Mouse (Mus musculus) hindbrain, embryonic 11.5 days (tissue): ENCODE results near the gene Kcnab2. TPM values are rescaled to one million over a fixed set of nuclear protein-coding genes. Genes with fewer than 3 reads are reported as not detected.

Experiments used
- ATAC-seq: fragments of 200-750 bp; cut with Nextera tagmentation; 2 replicates; pipeline ENCODE4 v1.8.0; 2017; ENCODE audit warnings: mild to moderate bottlenecking, moderate TSS enrichment, moderate library complexity; ENCODE audit not compliant: low FRiP score
- DNase-seq: peaks from one replicate; pipeline ENCODE4 v3.0.0-alpha.2; 2015; ENCODE audit warnings: low spot score
- H3K27ac ChIP-seq: fragments of 300-500 bp; sonication (generic); 2 replicates; pipeline ENCODE4 v1.5.1; 2014; ENCODE audit warnings: mild to moderate bottlenecking, low read depth, low read length
- H3K27me3 ChIP-seq: fragments of 300-500 bp; sonication (generic); 2 replicates; pipeline ENCODE4 v1.6.1; 2014; ENCODE audit warnings: mild to moderate bottlenecking, low read length, moderate library complexity, mixed read lengths; ENCODE audit not compliant: control insufficient read depth, insufficient read depth
- H3K36me3 ChIP-seq: fragments of 300-500 bp; sonication (generic); 2 replicates; pipeline ENCODE4 v1.6.1; 2014; ENCODE audit warnings: mild to moderate bottlenecking, low read length, moderate library complexity, mixed read lengths; ENCODE audit not compliant: control insufficient read depth, insufficient read depth
- H3K4me1 ChIP-seq: fragments of 300-500 bp; sonication (generic); replicated peaks from 2 replicates; pipeline ENCODE4 v1.6.1; 2014; ENCODE audit warnings: low read length, mixed read lengths; ENCODE audit not compliant: control insufficient read depth, insufficient read depth
- H3K4me2 ChIP-seq: fragments of 300-500 bp; sonication (generic); replicated peaks from 2 replicates; pipeline ENCODE4 v1.6.1; 2014; ENCODE audit warnings: mild to moderate bottlenecking, low read depth, low read length
- H3K4me3 ChIP-seq: fragments of 300-500 bp; sonication (generic); 2 replicates; pipeline ENCODE4 v1.5.1; 2014; ENCODE audit warnings: low read depth, low read length
- H3K9ac ChIP-seq: fragments of 300-500 bp; sonication (generic); 2 replicates; pipeline ENCODE4 v1.6.1; 2014; ENCODE audit warnings: low read depth, low read length
- H3K9me3 ChIP-seq: fragments of 300-500 bp; sonication (generic); 2 replicates; pipeline ENCODE4 v1.6.1; 2016; ENCODE audit warnings: low read length; ENCODE audit not compliant: control insufficient read depth
- WGBS: fragments of 180-500 bp; shearing (Covaris S2); extraction: QIAGEN DNeasy Blood & Tissue Kit; methylation state at CpG from one replicate; pipeline ENCODE4 v1.1.7; 2014; 5-methylcytosine and 5-hydroxymethylcytosine counted together
- polyA plus RNA-seq: library from polyadenylated mRNA; unstranded; fragments of >200 nt; fragmentation: Nextera tagmentation; extraction: Ambion mirVana; gene quantifications from 2 replicates; pipeline ENCODE4 v1.2.1, GENCODE M21; 2014

Gene Kcnab2
- polyA plus RNA-seq, 1 experiment from 2014 or later, result 11.1 TPM

GRCm38 (mm10) chr4:152488046-152488445 lies 10.4 kb upstream of the Kcnab2 start:
- ATAC-seq (no peak), DNase-seq (no peak)
- 90% methylated on average over 10 of the region's 10 CpGs for WGBS
- Histone ChIP-seq H3K27ac (no peak overlapping the region), H3K27me3 (no peaks in the 10 kb centered on the region), H3K9me3 (no peaks in the 10 kb centered on the region), H3K36me3 (no peaks in the 10 kb centered on the region), H3K4me3 (no peak overlapping the region), H3K9ac (no peak overlapping the region), H3K4me2 (no peak overlapping the region), H3K4me1 (no peaks in the 10 kb centered on the region)

GRCm38 (mm10) chr4:152480426-152480825 lies 2.8 kb upstream of the Kcnab2 start:
- no peak overlapping the region for H3K4me2 ChIP-seq
- 69% methylated on average over 8 of the region's 8 CpGs for WGBS
- no peak overlapping the region for H3K27ac ChIP-seq
- no peak overlapping the region for H3K4me3 ChIP-seq
- H3K4me1 ChIP-seq, result peaks cover 8% of the 10 kb centered on the region
- H3K36me3 ChIP-seq, result no peaks in the 10 kb centered on the region
- no peaks in the 10 kb centered on the region for H3K9me3 ChIP-seq
- DNase-seq (no peak), ATAC-seq (no peak)
- peaks cover 6% of the 10 kb centered on the region; the same call in 1 of the 2 replicates for H3K27me3 ChIP-seq
- H3K9ac ChIP-seq, result no peak overlapping the region

- Histone ChIP-seq H3K9ac (peak overlapping the region; percentile 93), H3K27ac (peak overlapping the region; percentile 69), H3K4me3 (peak overlapping the region; percentile 73), H3K4me2 (peak overlapping the region; percentile 86), H3K4me1 (peaks cover 8% of the 10 kb centered on the region), H3K9me3 (no peaks in the 10 kb centered on the region), H3K36me3 (no peaks in the 10 kb centered on the region), H3K27me3 (peaks cover 6% of the 10 kb centered on the region; the same call in 1 of the 2 replicates)
- no peak for DNase-seq
- WGBS, result 1% methylated on average over 13 of the region's 13 CpGs
- no peak; the same call in 1 of the 2 replicates for ATAC-seq
Measured at GRCm38 (mm10) chr4:152478224-152478567, 525 bp upstream of the Kcnab2 start.

GRCm38 (mm10) chr4:152477106-152477465 lies 585 bp downstream of the Kcnab2 start:
- ATAC-seq (peak; percentile 59; the same call in 1 of the 2 replicates), DNase-seq (no peak)
- H3K9ac ChIP-seq, result peak overlapping the region; percentile 35; the same call in 1 of the 2 replicates
- peaks cover 8% of the 10 kb centered on the region for H3K4me1 ChIP-seq
- H3K27ac ChIP-seq, result no peak overlapping the region
- under 1% methylated on average over 21 of the region's 21 CpGs for WGBS
- H3K36me3 ChIP-seq, result no peaks in the 10 kb centered on the region
- H3K9me3 ChIP-seq, result no peaks in the 10 kb centered on the region
- H3K4me3 ChIP-seq, result peak overlapping the region; percentile 73
- peak overlapping the region; percentile 75 for H3K4me2 ChIP-seq
- peaks cover 6% of the 10 kb centered on the region; the same call in 1 of the 2 replicates for H3K27me3 ChIP-seq

GRCm38 (mm10) chr4:152476427-152477023 lies 1.1 kb downstream of the Kcnab2 start, which contains the start of gene Nphp4:
Gene Nphp4, plus strand, starts transcription at chr4:152476706.
- H3K36me3 ChIP-seq, result no peaks in the 10 kb centered on the region
- H3K4me3 ChIP-seq, result peak within 1 kb of the TSS; percentile 73
- peaks cover 8% of the 10 kb centered on the region for H3K4me1 ChIP-seq
- H3K27ac ChIP-seq, result 0 out of 2 replicates have a peak within 1 kb of the TSS, but pooled peaks have one; percentile 69
- H3K9ac ChIP-seq, result peak within 1 kb of the TSS; percentile 93
- H3K9me3 ChIP-seq, result no peaks in the 10 kb centered on the region
- ATAC-seq (peak; percentile 6; the same call in 1 of the 2 replicates), DNase-seq (no peak)
- peaks cover 6% of the 10 kb centered on the region; the same call in 1 of the 2 replicates for H3K27me3 ChIP-seq
- peak within 1 kb of the TSS; percentile 75 for H3K4me2 ChIP-seq
- 3% methylated on average over 18 of the region's 18 CpGs for WGBS

- no peak overlapping the region for H3K27ac ChIP-seq
- no peak overlapping the region for H3K9ac ChIP-seq
- H3K36me3 ChIP-seq, result no peaks in the 10 kb centered on the region
- ATAC-seq (no peak), DNase-seq (no peak)
- H3K4me2 ChIP-seq, result no peak overlapping the region
- 80% methylated on average over 7 of the region's 7 CpGs for WGBS
- H3K9me3 ChIP-seq, result no peaks in the 10 kb centered on the region
- no peak overlapping the region for H3K4me3 ChIP-seq
- H3K27me3 ChIP-seq, result peaks cover 6% of the 10 kb centered on the region; the same call in 1 of the 2 replicates
- H3K4me1 ChIP-seq, result peaks cover 8% of the 10 kb centered on the region
Measured at GRCm38 (mm10) chr4:152475941-152476340, 1.7 kb downstream of the Kcnab2 start.

GRCm38 (mm10) chr4:152467951-152468350 lies 9.7 kb downstream of the Kcnab2 start:
- Histone ChIP-seq H3K9ac (no peak overlapping the region), H3K27me3 (no peaks in the 10 kb centered on the region), H3K4me1 (no peaks in the 10 kb centered on the region), H3K36me3 (no peaks in the 10 kb centered on the region), H3K27ac (no peak overlapping the region), H3K9me3 (no peaks in the 10 kb centered on the region), H3K4me3 (no peak overlapping the region), H3K4me2 (no peak overlapping the region)
- no peak for DNase-seq
- no peak for ATAC-seq
- WGBS, result 80% methylated on average over 6 of the region's 6 CpGs

- Histone ChIP-seq H3K4me2 (no peak overlapping the region), H3K9ac (no peak overlapping the region), H3K4me1 (no peaks in the 10 kb centered on the region), H3K36me3 (no peaks in the 10 kb centered on the region), H3K9me3 (no peaks in the 10 kb centered on the region), H3K27ac (no peak overlapping the region), H3K4me3 (no peak overlapping the region), H3K27me3 (no peaks in the 10 kb centered on the region)
- ATAC-seq (no peak), DNase-seq (no peak)
- 91% methylated on average over 13 of the region's 13 CpGs for WGBS
Measured at GRCm38 (mm10) chr4:152466601-152467000, 11.1 kb downstream of the Kcnab2 start.

GRCm38 (mm10) chr4:152465116-152465515 lies 12.6 kb downstream of the Kcnab2 start:
- 42% methylated on average over 8 of the region's 8 CpGs for WGBS
- Histone ChIP-seq H3K36me3 (no peaks in the 10 kb centered on the region), H3K4me3 (no peak overlapping the region), H3K27ac (no peak overlapping the region), H3K9ac (no peak overlapping the region), H3K4me1 (no peaks in the 10 kb centered on the region), H3K4me2 (no peak overlapping the region), H3K9me3 (no peaks in the 10 kb centered on the region), H3K27me3 (no peaks in the 10 kb centered on the region)
- DNase-seq (peak; percentile 11), ATAC-seq (no peak)
